Mouse (Mus musculus) liver, embryonic 11.5 days (tissue): ENCODE data around the gene Pwp2. TPM values are rescaled to one million over a fixed set of nuclear protein-coding genes. Genes with fewer than 3 reads are reported as not detected.
A peak's percentile ranks its signal among the peaks of the same experiment; 100 is the strongest.

Source experiments
- ATAC-seq: fragments of 200-750 bp; cut with Nextera tagmentation; replicated peaks from 2 replicates; pipeline ENCODE4 v1.8.0; 2017; ENCODE audit warnings: moderate number of reproducible peaks, mild to moderate bottlenecking, moderate TSS enrichment, moderate library complexity; ENCODE audit not compliant: low FRiP score
- DNase-seq: peaks from one replicate; pipeline ENCODE4 v3.0.0-alpha.2; 2017; ENCODE audit warnings: low spot score
- H3K27ac ChIP-seq: fragments of 300-500 bp; sonication (generic); 2 replicates; pipeline ENCODE4 v1.5.1; 2014; ENCODE audit warnings: mild to moderate bottlenecking, low read depth, low read length, control low read depth
- H3K27me3 ChIP-seq: fragments of 300-500 bp; sonication (generic); replicated peaks from 2 replicates; pipeline ENCODE4 v1.6.1; 2014; ENCODE audit warnings: low read length, mixed read lengths; ENCODE audit not compliant: control insufficient read depth, insufficient read depth
- H3K36me3 ChIP-seq: fragments of 300-500 bp; sonication (generic); 2 replicates; pipeline ENCODE4 v1.6.1; 2014; ENCODE audit warnings: mild to moderate bottlenecking, low read length, moderate library complexity, mixed read lengths; ENCODE audit not compliant: control insufficient read depth, insufficient read depth
- H3K4me1 ChIP-seq: fragments of 300-500 bp; sonication (generic); replicated peaks from 2 replicates; pipeline ENCODE4 v1.6.1; 2014; ENCODE audit warnings: low read length, mixed read lengths; ENCODE audit not compliant: control insufficient read depth, insufficient read depth
- H3K4me2 ChIP-seq: fragments of 300-500 bp; sonication (generic); 2 replicates; pipeline ENCODE4 v1.6.1; 2014; ENCODE audit warnings: mild to moderate bottlenecking, control low read depth, moderate library complexity
- H3K4me3 ChIP-seq: fragments of 300-500 bp; sonication (generic); 2 replicates; pipeline ENCODE4 v1.5.1; 2014; ENCODE audit warnings: low read depth, low read length, control low read depth
- H3K9ac ChIP-seq: fragments of 300-500 bp; sonication (generic); 2 replicates; pipeline ENCODE4 v1.6.1; 2014; ENCODE audit warnings: low read depth, low read length, control low read depth
- H3K9me3 ChIP-seq: fragments of 300-500 bp; sonication (generic); 2 replicates; pipeline ENCODE4 v1.6.1; 2016; ENCODE audit warnings: low read length, inconsistent platforms, mixed read lengths; ENCODE audit not compliant: control insufficient read depth
- WGBS: fragments of 180-500 bp; shearing (Covaris S2); extraction: QIAGEN DNeasy Blood & Tissue Kit; methylation state at CpG from one replicate; pipeline ENCODE4 v1.1.7; 2014; 5-methylcytosine and 5-hydroxymethylcytosine counted together
- polyA plus RNA-seq: library from polyadenylated mRNA; unstranded; fragments of >200 nt; fragmentation: Nextera tagmentation; extraction: Ambion mirVana; gene quantifications from 2 replicates; pipeline ENCODE4 v1.2.1, GENCODE M21; 2014

The Pwp2 gene
- polyA plus RNA-seq, 1 experiment from 2014 or later, result 30.8 TPM

GRCm38 (mm10) chr10:78185381-78185725 lies 404 bp upstream of the Pwp2 start:
- Histone ChIP-seq H3K4me2 (peak overlapping the region; percentile 94), H3K27me3 (no peaks in the 10 kb centered on the region), H3K4me3 (peak overlapping the region; percentile 90), H3K9me3 (no peaks in the 10 kb centered on the region), H3K36me3 (peaks cover 32% of the 10 kb centered on the region), H3K9ac (peak overlapping the region; percentile 64), H3K27ac (peak overlapping the region; percentile 84), H3K4me1 (peaks cover 11% of the 10 kb centered on the region)
- ATAC-seq (peak; percentile 50), DNase-seq (no peak)
- whole genome bisulfite sequencing, result 18% methylated on average over 9 of the region's 9 CpGs

GRCm38 (mm10) chr10:78183577-78183976 lies 1.4 kb downstream of the Pwp2 start:
- Histone ChIP-seq H3K9me3 (no peaks in the 10 kb centered on the region), H3K4me2 (peak overlapping the region; percentile 94), H3K4me1 (peaks cover 11% of the 10 kb centered on the region), H3K4me3 (no peak overlapping the region; the same call in 1 of the 2 replicates), H3K9ac (no peak overlapping the region), H3K27ac (no peak overlapping the region; the same call in 1 of the 2 replicates), H3K27me3 (no peaks in the 10 kb centered on the region), H3K36me3 (peaks cover 42% of the 10 kb centered on the region)
- WGBS, result 61% methylated on average over 3 of the region's 3 CpGs
- ATAC-seq (no peak), DNase-seq (no peak)

- Histone ChIP-seq H3K27me3 (no peaks in the 10 kb centered on the region), H3K4me2 (no peak overlapping the region), H3K4me3 (no peak overlapping the region), H3K27ac (no peak overlapping the region), H3K9ac (no peak overlapping the region), H3K36me3 (peaks cover 47% of the 10 kb centered on the region), H3K4me1 (peaks cover 11% of the 10 kb centered on the region), H3K9me3 (no peaks in the 10 kb centered on the region)
- ATAC-seq (no peak), DNase-seq (no peak)
- 92% methylated on average over 17 of the region's 17 CpGs for WGBS
These were observed 2.6 kb downstream of the Pwp2 start for GRCm38 (mm10) chr10:78182321-78182720.

- H3K4me1 ChIP-seq, result 0 out of 2 replicates have a peak, but pooled peaks cover 3% of the 10 kb centered on the region
- no peaks in the 10 kb centered on the region for H3K9me3 ChIP-seq
- ATAC-seq (no peak), DNase-seq (no peak)
- no peak overlapping the region for H3K4me3 ChIP-seq
- no peak overlapping the region for H3K4me2 ChIP-seq
- H3K36me3 ChIP-seq, result peaks cover 63% of the 10 kb centered on the region
- H3K27ac ChIP-seq, result no peak overlapping the region
- no peak overlapping the region for H3K9ac ChIP-seq
- H3K27me3 ChIP-seq, result no peaks in the 10 kb centered on the region
- 87% methylated on average over 5 of the region's 5 CpGs for WGBS
These were observed 10.5 kb downstream of the Pwp2 start for GRCm38 (mm10) chr10:78174474-78174873.

GRCm38 (mm10) chr10:78171581-78171980 lies 13.4 kb downstream of the Pwp2 start:
- no peak for ATAC-seq
- Histone ChIP-seq H3K9ac (no peak overlapping the region), H3K4me1 (peaks cover 14% of the 10 kb centered on the region), H3K4me2 (no peak overlapping the region), H3K27ac (no peak overlapping the region), H3K9me3 (no peaks in the 10 kb centered on the region), H3K27me3 (no peaks in the 10 kb centered on the region), H3K36me3 (peaks cover 47% of the 10 kb centered on the region), H3K4me3 (no peak overlapping the region)
- WGBS, result 88% methylated on average over 9 of the region's 9 CpGs
- DNase-seq, result no peak

- DNase-seq (no peak), ATAC-seq (no peak)
- WGBS, result 88% methylated on average over 7 of the region's 7 CpGs
- no peaks in the 10 kb centered on the region for H3K9me3 ChIP-seq
- H3K36me3 ChIP-seq, result peaks cover 46% of the 10 kb centered on the region
- no peak overlapping the region for H3K27ac ChIP-seq
- peaks cover 14% of the 10 kb centered on the region for H3K4me1 ChIP-seq
- no peak overlapping the region for H3K4me3 ChIP-seq
- no peaks in the 10 kb centered on the region for H3K27me3 ChIP-seq
- no peak overlapping the region for H3K9ac ChIP-seq
- H3K4me2 ChIP-seq, result no peak overlapping the region
These were observed 13.9 kb downstream of the Pwp2 start for GRCm38 (mm10) chr10:78171057-78171456.

- Histone ChIP-seq H3K4me1 (peaks cover 14% of the 10 kb centered on the region), H3K9ac (no peak overlapping the region), H3K27me3 (no peaks in the 10 kb centered on the region), H3K4me2 (peak overlapping the region; percentile 94), H3K36me3 (peaks cover 43% of the 10 kb centered on the region), H3K9me3 (no peaks in the 10 kb centered on the region), H3K27ac (0 out of 2 replicates have a peak overlapping the region, but pooled peaks have one; percentile 26), H3K4me3 (peak overlapping the region; percentile 91; the same call in 1 of the 2 replicates)
- 61% methylated on average over 2 of the region's 2 CpGs for WGBS
- DNase-seq, result no peak
- ATAC-seq, result no peak
These were observed 14.5 kb downstream of the Pwp2 start for GRCm38 (mm10) chr10:78170445-78170844.

GRCm38 (mm10) chr10:78169281-78170042 lies 15.5 kb downstream of the Pwp2 start, which contains the start of gene D10Jhu81e:
Gene D10Jhu81e (minus strand): TSS chr10:78169782.
- H3K4me1 ChIP-seq, result peaks cover 14% of the 10 kb centered on the region
- peak within 1 kb of the TSS; percentile 36 for H3K27ac ChIP-seq
- DNase-seq, result peak; percentile 100
- peak within 1 kb of the TSS; percentile 91 for H3K9ac ChIP-seq
- ATAC-seq, result peak; percentile 97
- H3K36me3 ChIP-seq, result peaks cover 43% of the 10 kb centered on the region
- H3K27me3 ChIP-seq, result no peaks in the 10 kb centered on the region
- 1% methylated on average over 50 of the region's 50 CpGs for WGBS
- peak within 1 kb of the TSS; percentile 94 for H3K4me2 ChIP-seq
- H3K4me3 ChIP-seq, result peak within 1 kb of the TSS; percentile 91
- H3K9me3 ChIP-seq, result no peaks in the 10 kb centered on the region

GRCm38 (mm10) chr10:78168792-78169191 lies 16.2 kb downstream of the Pwp2 start:
- H3K27me3 ChIP-seq, result no peaks in the 10 kb centered on the region
- H3K4me3 ChIP-seq, result peak overlapping the region; percentile 91
- H3K27ac ChIP-seq, result 0 out of 2 replicates have a peak overlapping the region, but pooled peaks have one; percentile 36
- WGBS, result 81% methylated on average over 11 of the region's 11 CpGs
- H3K9ac ChIP-seq, result peak overlapping the region; percentile 91
- peaks cover 43% of the 10 kb centered on the region for H3K36me3 ChIP-seq
- no peak for DNase-seq
- no peaks in the 10 kb centered on the region for H3K9me3 ChIP-seq
- no peak for ATAC-seq
- H3K4me2 ChIP-seq, result peak overlapping the region; percentile 94
- H3K4me1 ChIP-seq, result peaks cover 14% of the 10 kb centered on the region
